Mouse (Mus musculus): ENCODE measurements around the gene Rnf141. TPM values are rescaled to one million over a fixed set of nuclear protein-coding genes. Genes with fewer than 3 reads are reported as not detected.

Rnf141 gene
- 10 to 100 TPM; 43.2 to 45.4 TPM for total RNA-seq (2021)
- long read RNA-seq, experiment 1, full-length matches to known transcripts, result 11 of 22 reads
- long read RNA-seq, experiment 1, partial matches to known transcripts, result 1 of 22 reads
- long read RNA-seq, experiment 1, other reads (novel, unspliced or antisense), result 10 of 22 reads
- long read RNA-seq, experiment 2, full-length matches to known transcripts, result 5 of 9 reads
- long read RNA-seq, experiment 2, partial matches to known transcripts, result 0 of 9 reads
- long read RNA-seq, experiment 2, other reads (novel, unspliced or antisense), result 4 of 9 reads

- peak; percentile 96 for DNase-seq
Observed at GRCm38 (mm10) chr7:110843916-110844874, at the start of gene Rnf141. Gene Rnf141 (minus strand): TSS chr7:110844457.

- DNase-seq, result peak; percentile 38
Observed at GRCm38 (mm10) chr7:110891501-110891986, 47.3 kb upstream of the Rnf141 start.

DNA sequence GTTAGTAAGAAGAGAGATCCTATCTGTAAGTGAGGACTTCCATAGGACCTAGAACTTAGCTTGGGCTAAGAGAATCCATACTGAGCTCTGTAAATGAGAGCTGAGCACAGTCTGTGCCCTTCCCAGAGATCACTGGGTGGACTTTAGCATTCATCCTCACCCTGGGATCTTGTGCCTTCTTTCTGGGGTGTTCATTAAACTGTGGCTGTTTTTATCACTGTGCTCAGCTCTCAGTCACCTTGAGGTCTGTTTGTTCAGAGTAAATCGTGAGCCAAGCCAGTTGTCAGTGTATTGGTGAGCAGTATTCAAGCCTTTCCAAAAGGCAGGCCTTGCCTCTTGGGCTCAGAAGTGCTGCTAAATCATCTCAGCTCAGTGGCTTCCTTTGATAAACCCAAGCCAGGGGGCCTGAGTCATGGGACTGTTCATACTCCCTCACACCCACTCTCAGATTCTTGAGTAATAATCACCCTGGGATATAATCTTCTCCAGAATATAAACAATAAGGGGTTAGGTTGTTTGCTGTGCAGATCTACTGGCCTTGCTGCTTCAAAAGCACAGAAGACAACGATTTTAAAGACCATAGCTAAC is 37.6 kb upstream of the Rnf141 start:
- DNase-seq, result no peak

- no peak for DNase-seq
Observed at GRCm38 (mm10) chr7:110878028-110878427, 33.8 kb upstream of the Rnf141 start.

DNA sequence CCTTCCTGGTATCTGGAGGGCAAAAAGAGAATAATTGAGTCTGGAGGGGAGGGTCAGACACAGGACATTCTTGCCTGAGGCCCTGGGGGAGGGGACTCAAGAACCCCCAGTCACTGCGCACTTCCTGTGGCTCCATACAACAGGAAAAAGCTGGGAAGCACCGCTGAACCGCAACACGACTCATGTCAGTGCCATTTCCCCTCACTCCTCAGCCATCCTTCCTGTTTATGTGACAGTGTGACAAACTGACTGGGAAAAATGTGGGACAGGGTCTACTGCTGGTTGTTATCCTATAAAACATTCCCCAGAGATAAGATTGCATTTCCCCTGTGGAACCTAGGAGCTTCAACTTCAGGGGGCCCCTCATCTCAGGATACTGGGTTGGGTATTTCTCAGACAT is 32.7 kb upstream of the Rnf141 start:
- peak; percentile 24 for DNase-seq

DNA sequence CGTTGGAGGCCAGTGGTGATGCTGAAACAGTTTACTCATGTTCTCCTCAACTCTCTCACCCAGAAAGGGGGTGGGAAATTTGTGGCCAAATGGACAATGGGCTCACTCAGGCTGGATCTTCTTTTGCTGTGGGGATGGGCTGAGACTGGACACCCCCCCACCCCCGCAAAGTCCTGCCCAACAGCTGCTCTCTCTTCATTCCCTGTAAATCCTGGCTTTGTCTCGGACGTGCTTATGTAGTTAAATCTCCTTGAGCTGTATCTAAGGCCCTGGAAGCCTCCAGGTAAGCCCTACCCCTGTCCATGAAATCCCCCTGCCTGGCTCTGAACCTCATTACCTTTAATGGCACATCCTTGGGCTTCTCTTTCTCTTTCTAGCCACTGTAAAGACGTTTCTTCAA is 24.6 kb upstream of the Rnf141 start:
- no peak for DNase-seq

- no peak for DNase-seq
Observed at GRCm38 (mm10) chr7:110867116-110867515, 22.9 kb upstream of the Rnf141 start.

- DNase-seq, result no peak
Observed at GRCm38 (mm10) chr7:110866021-110866420, 21.8 kb upstream of the Rnf141 start.

DNA sequence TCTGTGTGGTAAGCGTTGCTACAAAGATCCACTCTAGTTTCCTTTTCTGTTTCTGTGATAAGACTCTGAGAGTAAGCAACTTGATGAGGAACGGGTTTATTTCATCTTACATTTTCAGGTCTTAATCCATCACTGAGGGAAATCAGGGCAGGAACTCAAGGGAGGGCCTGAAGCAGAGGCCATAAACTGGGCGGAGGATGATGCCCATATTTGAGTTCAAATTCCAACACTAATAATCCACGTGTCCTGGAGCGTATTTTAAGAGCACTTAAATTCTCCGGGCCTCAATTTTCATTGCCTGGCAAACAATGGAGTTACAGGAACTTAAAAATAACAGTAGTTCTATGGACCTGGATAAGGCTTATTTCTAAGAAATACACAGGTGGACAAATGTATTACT is 21.3 kb upstream of the Rnf141 start:
- no peak for DNase-seq

DNA sequence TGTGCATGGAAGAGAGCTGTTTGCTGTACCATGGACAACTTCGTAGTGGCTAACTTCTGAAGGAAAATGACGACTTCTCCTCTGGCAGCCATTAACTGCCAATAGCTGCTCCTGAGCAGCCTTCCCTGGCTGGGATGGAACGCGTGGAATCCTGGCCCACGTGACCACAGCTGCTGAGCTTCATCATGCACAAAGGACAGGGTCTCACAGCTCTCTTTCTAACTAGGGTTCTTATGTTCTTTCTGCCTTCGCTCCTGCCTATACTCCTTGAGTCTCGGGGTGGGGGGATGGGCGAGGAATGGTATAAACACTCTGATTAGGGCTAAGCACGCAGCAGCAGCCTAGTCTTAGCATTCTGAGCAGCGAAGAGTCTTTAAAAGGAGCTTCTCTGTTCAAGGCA is 20.8 kb upstream of the Rnf141 start:
- DNase-seq, result no peak

- no peak for DNase-seq
Observed at GRCm38 (mm10) chr7:110862751-110863289, 18.6 kb upstream of the Rnf141 start, which contains the start of gene Lyve1. Gene Lyve1 (minus strand): TSS chr7:110863239.

GRCm38 (mm10) chr7:110860129-110860528 is 15.9 kb upstream of the Rnf141 start:
- DNase-seq, result no peak

- no peak for DNase-seq
Observed at GRCm38 (mm10) chr7:110855604-110856003, 11.3 kb upstream of the Rnf141 start.

DNA sequence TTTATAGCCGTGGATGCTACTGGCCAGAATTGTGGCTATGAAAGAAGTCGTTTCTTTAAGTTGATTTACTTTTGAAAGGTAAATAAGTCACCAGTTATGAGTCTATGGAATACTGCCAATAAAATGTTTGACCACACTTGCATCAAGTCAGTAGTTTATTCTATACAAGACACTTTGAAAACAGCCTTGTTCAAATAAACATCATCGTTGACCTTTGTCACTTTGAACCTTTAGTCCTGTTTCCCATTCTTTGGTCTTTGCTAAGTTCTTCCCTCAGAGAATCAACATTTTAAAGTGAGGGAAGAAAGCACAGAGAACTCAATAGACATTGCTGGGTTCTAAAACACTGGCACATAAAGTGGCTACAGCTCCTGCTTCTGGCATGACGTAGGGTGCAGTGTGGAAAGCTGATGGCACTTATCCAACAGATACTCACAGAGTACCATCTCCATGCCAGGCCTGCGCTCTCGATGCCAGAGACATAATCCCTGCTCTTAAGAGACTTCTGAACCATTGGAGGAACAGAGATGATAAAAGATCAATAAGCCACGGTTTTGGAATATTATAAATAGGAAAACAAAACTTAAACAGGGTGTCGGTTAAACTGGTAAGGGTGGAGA is 10.8 kb upstream of the Rnf141 start:
- DNase-seq, result peak; percentile 56

DNA sequence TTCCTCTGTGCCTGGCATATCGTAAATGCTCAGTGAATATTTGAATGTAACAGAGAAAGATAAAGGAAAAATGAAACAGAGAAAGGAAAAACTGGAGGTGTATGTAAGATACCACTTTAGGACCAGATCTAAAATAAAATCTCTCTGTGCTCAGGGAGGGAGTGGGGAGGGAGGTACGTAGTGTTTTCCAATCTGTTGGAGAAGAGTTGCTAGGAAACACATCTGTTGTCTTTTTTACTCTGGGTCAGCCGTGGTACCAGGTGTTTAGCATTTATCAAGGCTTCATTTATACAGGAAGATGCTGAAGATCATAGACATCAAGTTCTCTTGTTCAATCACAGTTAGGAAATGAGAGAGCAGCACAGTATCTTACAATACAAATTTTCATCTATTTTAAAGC is 10.3 kb upstream of the Rnf141 start:
- DNase-seq, result no peak

DNA sequence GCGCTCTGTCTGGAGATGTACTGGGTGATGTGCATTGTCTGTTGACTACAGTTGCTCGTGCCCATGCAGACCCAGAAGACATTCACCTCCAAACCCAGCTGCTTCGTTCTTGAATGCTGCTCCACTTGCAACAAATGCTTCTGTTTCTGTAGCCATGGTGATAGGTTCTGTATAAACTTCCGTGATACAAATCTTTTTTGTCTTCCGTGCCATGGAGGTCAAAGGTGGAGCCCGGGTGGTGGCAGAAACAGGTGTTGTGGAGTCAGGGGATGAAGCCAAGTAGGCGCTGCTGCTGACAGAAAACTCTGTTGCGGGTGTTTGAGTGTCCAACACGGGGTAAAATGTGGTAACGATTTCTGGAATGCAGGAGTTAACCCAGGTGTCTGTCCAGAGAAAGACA is 9.4 kb upstream of the Rnf141 start:
- DNase-seq, result peak; percentile 27

DNA sequence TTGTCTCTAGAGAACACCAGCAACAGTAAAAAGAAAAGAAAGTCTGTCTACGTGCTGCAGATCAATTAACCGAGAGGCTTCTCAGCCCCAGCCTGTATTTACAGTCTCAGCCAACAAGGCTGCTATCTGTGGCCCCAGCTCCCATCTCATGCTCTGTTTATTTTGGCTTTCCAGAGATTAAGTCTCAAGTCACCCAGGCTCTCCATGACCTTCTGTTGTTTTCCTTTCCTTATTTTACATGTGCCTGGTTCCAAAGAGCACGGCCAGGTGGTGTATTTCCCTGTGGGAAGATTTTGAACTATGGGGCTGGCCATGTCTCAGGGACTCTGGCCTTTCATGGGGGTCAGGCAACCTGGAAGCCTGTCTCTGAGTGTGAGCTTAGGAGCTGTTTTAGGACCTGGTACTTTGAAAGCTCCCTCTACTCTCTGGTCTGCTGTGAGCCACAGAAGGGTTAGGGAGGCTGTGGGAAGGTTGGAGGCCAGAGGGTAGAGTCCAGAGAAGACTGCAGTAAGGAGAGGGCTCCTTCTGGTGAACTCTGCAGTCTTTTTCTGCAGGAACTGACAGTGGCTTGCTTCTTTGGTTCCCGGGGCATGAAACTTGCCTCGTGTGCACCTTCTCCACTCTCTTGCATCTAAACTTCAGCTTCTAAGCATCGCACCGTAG is 7.4 kb upstream of the Rnf141 start:
- DNase-seq, result no peak

DNA sequence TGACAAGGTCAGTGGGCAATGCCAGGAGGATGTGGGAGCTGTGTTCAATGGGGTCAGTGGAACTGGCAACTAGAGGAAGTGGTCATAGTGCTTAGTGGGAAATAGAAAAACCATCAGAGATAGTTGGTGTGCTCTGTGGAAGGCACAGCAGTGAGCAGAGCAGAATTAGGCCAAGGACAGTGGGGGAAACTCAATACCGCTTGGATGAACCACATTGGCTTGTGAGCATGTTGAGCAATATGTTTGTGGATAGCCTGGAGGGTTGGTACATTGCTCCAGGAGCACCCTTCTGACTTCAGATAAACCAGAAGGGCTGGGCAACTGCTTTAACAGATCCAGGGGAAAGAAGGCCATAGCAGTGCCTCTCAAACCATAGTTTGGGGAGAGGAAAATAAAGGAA is 4.1 kb upstream of the Rnf141 start:
- DNase-seq, result no peak

DNA sequence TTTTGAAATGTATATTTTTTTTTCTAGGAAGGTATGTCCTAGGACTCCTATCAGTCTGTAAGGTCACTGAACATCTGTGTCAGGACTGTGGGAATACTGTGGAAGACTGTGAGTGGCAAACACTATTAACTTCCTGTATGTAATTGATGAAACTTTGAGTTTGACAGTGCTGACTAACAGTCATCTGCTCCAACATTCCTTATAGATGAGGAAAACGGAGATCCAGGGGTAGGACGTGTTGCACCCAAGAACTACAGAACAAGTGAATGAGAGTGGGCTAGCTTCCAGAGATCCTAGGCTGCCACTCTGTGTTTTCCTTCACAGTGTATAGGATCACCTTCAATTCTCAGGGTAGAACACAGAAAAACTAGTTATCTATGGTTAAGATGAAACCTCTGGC is 3.1 kb upstream of the Rnf141 start:
- DNase-seq, result no peak

DNA sequence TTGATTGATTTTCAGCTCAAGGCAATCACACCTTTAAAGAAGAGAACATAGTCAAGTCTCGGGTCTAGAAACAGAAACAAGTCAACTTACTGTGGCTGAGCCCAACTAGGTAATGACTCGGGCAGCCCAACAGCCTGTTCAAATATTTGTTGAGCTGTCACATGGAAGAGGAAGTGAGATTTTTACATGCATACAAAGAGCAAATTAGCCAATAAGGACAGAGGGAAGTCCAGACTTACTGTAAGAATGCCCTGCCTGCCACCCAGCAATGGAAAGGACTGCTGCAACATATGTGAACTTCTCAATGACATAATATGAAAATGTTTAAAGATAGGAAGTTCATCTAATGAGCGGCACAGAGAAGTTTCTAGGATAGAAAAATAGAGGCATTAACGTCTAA is 3.9 kb downstream of the Rnf141 start:
- no peak for DNase-seq

DNA sequence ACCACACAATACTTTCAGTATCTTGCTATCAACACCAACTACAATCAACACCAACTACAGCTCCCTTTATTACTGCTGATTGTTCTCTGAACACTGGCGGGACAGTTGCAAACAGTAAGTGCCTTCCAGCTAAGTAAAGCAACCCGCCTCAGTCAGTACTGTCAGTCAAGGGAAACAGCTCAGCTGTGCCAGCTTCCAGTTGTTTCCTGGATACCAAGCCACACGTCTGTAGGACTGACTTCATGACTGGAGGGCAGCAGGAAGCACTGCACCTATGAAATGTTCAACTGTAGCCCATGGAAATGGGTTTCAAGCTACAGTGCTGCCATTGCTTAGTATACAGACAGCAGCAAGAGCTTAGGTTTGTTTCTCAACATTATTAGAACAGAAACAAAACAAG is 9.7 kb downstream of the Rnf141 start:
- DNase-seq, result no peak

DNA sequence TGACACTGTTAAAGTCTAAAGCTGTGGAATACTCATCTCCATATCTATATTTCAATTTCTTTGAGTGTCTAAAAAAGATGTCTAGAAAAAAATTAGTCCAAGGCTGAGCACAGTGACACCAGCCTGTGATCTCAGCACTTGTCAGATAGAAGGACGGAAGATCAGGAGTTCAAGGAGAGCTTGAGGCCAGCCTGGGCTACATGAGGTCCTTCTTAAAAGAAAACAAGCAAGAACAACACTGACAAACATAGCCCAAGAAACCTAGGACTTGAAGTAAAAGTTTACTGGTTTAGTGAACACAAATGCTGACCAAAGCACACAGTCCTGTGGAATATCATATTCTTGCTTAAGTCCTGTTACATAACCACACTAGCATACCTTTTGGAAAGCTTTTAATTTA is 10.2 kb downstream of the Rnf141 start:
- no peak for DNase-seq

Data from adrenal gland, postnatal 10 days (tissue).